Mouse (Mus musculus) 3T3-L1 (cell line): ENCODE results near the gene Ahnak2.
"Not testable (repeated sequence)": the region's sequence is repeated elsewhere in the genome, so short reads cannot be mapped to it uniquely, and the experiment has no call there.

Experiments
- DNase-seq: peaks from one replicate; pipeline ENCODE4 v3.0.0-alpha.2; 2015; ENCODE audit warnings: low read depth, low spot score

Gene Ahnak2

DNA sequence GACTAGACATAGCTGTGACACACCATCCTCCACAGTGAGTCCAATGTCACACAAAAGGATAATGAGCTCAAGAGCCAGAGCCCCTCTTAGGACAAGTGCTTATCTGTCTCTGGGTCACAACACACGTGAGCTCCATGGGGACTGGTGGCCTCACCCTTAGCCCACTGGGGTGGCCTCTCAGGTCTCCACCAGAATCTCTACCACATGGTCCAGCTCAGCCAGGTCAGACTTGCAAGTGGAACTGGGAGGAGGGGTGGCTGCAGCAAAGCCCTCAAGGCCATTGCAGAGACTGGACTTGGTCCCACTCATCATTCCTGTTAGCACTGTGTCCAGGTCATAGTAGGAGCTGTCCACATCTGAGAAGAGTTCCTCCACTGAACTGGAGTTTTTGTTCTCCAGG, 18.8 kb upstream of the Ahnak2 start:
- no peak for DNase-seq

DNA sequence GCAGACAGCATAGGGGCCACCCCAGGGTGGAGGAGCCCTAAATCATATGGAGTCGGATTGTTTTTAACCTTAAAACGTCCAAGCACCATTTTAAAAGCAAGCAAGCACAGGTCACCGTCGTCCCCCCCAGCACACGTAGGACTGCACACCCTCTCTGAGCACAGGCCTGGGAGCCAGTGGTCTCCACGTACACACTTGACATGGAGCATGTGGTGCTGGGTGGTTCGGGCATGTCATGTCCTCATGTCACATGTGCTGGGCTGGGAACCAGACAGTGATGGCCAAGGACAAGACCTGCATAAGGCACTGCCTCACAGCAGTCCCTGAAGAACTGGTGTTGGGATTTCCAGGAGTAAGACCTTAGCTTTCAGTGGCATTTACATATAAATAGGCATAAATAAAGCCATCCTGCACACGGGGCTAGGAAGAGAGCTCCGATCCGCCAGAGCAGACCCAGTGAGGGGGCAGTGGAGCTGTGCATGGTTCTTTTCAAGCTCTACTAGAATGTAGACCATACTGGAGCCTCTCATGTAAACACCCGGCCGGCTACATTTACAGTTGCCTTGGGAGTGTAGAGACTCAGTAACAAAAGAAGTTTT, 18.0 kb upstream of the Ahnak2 start:
- no peak for DNase-seq

DNA sequence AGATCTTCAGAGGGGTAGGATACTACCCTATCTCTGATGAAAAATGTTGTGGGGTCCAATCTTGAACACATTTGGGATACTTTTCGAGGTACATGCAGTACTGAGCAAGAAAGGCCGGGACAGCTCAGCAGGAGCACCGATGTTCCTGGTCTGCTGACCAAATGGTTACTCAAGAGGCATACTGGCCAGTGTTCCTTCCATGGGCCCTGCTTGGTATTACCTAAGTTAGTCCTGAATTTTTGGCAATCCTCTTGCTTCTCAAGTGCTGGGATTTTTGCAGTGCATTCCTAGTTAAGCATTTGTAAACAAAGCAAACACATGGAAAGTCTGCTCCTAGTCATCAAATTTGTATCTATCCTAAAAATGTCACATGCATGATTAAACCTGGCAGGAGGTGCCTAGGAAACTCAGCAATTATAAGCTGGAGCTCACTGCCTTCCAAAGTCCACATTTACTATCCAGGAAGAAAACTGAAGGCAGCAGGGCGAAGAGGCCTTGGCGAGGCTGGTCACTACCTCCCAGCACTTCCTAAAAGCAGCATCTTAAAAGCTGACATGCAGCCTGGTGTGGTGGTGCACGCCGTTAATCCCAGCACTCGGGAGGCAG, 16.7 kb upstream of the Ahnak2 start:
- DNase-seq: no peak

DNA sequence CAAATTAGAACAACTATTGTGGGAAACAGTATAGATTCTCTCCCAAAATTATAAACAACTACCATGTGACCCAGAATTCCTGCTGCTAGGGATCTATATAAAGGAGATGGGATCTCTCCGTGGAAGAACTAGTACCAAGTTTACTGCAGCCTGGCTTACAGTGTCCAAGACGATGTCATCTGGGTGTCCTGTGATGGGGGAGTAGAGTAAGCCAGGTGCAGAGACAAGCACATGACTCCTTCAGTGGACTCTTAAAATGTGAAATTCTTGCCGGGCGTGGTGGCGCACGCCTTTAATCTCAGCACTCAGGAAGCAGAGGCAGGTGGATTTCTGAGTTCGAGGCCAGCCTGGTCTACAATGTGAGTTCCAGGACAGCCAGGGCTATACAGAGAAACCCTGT, 14.4 kb upstream of the Ahnak2 start:
- DNase-seq: not testable (repeated sequence)

DNA sequence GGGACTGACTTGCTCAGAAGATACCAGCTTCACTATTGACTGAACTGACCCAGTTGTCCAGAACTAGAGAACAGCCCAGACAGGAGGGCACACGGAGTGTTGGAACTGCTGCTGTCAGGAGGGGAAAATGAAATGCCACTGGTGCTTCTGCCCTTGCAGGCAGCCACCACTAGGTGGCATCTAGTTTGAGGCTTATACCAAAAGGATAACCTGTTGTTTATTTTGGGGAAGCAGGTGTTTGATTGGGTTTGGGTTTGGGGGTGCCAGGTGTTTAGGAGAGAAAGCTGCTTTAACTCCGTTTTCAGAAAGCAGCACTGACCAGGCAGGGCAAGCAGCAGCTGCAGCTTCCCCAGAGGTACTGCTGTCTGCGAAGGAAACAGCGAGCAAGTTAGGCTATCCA, 13.8 kb upstream of the Ahnak2 start:
- peak; percentile 68 for DNase-seq

DNA sequence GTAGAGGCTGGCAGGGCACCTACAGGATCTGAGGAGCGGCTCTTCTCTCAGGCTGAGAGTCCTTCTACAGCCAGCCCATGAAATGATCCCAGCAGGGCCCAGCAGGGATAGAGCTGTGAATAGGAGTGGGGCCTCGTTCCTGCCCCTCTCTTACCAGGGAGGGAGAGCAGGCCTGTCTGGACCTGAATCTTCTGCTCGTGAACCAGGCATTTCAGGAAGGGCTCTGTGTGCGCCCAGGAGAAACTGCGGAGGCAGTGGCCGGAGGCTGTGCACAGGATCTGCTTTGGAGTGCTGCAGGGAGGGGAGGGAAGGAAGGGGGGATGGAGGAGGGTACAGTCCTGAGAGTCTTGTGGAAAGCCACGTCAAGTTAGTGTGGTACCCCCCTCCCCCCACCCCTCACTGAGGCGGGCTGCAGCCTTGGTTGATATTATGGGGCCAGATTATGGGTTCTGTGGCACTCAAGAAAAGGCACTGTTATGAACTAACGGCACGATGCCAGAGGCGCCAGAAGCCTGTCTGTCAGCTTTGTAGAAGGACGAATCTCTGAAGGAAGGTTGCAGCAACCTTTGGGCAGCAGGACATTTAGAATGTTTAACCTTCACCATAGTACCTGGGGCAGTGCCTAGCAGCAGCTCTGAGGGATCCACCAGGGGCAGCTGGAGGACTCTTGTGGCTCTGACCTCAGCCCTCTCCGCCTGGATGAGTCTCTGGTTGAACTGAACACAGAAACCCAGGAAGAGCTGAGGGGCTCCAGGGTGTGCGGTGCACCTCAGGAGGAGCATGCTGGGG, 12.4 kb upstream of the Ahnak2 start:
- DNase-seq: no peak

DNA sequence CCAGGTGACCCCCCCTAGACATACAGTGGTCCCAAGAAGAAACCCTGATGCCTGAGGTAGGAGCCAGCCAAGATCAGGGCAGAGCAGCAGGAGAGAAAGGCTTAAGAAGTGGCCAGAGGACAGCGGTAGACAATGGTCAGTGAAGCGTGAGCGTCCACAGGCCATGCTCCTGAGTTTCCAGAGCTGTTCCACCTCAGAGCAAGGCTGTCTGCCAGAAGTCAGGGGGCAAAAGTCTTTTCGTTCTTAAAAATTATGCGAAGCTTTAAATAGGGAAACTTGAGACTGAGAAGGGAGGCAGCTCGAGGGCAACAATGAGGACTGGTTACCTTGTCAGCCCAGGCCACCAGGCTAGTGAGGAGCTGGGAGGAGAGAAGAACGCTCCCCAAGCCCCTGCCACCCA, 10.9 kb upstream of the Ahnak2 start:
- no peak for DNase-seq

DNA sequence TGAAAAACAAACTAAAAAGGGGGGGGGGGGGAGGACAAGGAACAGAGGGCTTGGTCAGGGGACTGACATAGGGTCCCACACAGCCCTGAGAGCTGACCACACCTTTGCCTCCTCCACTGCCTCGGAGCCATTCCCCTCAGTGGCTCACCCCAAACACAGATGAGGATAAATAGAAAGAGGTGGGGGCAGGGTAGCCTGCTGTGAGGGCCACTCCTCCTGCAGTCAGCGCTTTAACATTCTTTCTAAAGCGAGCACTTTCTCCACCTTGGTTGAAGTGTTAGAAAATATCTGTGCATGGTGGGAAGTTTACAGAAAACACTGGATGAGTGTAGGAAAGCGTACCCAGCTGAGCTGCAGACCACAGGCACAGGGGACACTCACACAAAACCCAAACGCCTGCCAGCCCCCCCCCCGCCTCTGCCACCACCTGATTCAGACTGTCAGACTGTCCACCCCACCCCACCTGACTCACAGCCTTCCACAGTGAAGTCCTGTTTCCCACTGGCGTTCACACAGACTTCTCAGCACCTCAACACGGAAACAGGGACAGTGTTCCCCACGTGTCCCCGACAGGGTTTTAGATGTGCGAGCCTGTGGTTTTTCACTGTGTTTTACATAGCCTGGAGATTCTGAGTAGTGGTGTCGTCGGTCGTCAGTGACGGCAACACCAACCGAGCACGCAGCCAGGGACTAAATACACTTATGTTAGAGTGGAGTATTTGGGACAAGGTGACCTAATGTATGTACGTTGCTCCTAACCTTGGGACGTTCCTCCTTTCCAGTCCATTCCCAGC, 7.8 kb upstream of the Ahnak2 start:
- DNase-seq: no peak

DNA sequence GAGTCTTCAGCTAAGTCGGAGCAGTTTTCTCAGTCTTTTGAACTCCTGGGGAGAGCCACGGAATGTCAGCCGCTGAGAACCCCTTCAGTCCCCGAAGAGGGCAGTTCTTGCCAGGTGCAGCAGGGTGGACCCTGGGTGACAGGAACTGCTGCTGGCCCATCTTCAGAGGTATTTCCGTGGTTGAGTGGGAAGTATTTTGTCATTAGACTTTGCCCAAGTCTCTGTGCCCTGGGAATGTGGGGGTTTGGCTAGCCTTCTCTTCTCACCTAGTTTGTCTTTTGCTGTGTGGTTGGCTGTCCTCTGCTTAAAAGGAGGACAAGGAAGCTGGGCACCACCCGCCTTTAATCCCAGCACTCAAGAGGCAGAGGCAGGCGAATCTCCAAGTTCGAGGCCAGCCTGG, 7.2 kb upstream of the Ahnak2 start:
- no peak for DNase-seq

DNA sequence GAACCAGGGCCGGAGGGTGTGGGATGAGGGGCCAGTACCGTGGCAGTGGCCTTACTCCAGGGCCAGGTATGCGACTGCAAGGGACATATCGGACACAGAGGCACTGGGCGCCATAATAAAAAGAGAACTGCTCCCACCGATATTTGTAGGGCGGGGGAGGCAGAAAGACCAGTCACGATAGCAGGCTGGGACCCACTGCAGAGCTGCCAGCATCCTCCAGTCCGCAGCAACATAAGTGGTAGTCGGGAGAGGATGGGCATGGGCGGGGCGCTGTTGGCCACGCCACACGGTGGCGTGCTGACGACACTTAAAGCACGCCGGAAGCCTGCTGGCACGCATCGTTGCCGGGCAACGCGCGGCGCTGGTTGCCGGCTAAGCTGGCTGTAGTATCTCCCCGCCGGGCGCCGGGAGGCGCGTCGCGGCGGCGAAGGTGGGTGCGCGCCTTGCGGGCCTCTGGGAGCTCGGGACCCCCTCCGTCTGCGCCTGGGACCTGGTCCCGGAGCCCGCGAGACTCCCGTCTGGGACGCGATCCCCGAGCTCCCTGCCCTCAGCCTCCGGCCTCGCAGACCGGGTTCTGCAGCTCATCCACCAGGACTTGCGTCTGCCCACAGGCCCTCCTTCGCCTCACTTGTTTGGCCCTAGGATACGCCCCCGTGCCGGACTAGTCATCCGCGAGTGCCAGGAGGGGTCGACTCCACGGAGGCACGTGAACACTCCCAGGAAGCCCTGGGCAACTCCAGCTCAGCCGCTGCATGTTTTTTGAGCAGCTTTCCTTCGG, 6.3 kb upstream of the Ahnak2 start, which contains the start of gene Clba1:
Clba1 (plus strand) TSS at position 351 of the 778 bp plus-strand sequence.
- peak; percentile 90 for DNase-seq

DNA sequence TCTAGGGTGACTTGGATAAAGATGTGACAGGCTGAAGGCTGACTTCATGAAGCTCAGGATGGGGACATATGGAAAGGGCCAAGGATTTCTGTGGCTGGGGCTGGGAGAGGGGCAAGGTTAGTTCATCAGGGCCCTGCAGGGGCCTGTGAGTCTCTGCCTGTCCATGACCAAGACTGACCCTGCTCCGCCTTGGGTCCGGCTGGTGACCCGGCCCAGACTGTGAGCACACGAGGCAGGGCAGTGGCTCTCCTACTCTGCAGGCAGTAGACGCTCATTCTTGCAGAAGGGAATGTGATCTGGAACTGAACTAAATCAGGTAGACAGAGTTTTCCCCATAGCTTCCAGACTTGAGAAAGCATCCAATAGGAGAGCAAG, 5.7 kb upstream of the Ahnak2 start:
- DNase-seq: no peak

DNA sequence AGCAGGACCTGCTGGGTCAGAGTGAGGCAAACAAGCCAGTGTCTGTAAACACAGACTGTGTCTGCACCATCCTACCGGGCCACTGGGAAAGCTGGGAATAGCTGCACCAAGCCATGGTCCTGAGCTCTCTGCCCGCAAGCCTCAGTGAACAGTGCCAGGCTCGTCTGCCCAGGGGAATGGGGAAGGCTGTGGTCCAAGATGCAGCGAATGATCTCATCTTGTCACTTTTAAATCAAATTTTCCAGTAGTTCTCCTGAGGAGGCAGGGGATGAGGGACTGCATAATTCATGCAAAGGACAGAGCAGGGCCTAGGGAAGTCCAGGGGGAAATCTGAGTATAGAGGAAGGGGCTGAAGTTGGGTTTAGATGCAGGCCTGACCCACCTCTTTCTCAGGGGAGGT, 5.3 kb upstream of the Ahnak2 start:
- no peak for DNase-seq

DNA sequence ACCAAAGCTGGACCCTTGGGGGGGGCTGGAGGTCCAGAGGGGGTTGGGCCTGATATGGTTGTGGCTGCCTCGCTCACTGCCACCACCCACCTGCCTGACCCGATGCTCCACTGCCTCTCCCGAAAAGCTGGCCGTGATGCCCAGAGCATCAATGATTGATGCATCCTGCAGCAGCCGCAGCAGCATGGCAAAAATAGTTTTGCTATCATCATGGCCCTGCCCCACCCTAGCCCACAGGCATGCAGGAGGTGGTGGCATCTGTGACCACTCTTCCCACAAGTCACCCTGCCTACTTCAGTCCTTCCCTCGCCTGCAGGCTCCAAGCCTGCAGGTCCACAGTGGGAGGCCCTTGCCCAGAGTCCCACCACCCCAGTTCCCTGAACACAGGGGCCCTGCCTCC, 3.6 kb upstream of the Ahnak2 start:
- peak; percentile 65 for DNase-seq

DNA sequence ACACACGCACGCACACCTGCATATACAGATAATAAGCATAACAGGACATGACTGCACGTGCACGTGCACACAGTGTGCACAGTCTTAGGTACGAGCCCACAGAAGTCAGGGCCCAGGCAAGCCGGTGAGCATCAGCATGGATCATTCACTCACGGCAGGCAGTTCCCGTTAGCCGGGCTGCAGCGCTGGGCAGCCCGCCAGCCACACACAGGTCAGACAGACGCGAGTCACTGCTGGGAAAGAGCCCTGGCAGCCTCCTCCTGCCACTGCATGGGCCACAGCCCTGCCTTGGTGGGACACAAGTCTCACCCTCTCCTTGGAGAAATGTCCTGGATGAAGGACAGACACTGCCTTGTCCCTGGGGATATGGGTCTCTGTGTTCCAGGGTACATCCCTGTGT, 1.6 kb upstream of the Ahnak2 start:
- DNase-seq: peak; percentile 63

DNA sequence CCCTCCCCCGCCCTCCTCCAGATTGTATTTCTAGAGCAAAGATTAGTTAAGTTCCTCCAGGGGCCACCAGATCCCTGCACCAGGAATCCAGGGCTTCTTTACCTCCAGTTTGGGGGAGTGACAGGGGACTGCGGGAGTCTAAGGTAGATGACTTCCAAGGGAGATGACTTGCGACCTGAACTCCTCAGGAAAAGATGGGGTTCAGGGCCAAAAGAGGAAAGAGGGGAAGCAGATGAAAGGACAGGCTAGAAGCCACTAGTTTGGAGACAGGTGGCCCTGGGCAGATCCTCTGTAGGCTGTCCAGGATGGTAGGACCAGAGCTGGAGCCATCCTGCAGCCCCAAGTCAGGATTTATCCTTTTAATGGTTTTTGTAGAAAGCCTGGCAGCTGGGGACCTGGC, 460 bp upstream of the Ahnak2 start:
- DNase-seq: no peak

DNA sequence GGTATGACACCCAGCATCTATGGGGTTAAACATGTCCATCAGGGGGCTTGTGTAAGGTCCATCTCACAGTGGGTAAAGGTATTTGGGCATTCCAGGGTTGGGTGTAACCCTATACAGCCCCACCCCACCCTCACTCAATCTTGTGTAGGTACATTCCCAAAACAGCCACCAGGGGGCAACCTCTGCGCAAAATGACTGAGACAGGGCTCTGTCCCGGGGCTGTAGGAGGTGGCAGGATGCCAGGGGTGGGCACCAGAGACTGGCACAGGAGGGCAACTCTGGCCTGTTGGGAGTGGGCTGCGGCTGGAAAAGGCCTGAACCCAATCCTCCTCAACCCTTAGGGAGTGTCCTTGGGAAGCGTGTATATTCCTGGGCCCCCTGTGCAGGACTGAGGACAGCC, 2.0 kb downstream of the Ahnak2 start:
- DNase-seq: peak; percentile 75

DNA sequence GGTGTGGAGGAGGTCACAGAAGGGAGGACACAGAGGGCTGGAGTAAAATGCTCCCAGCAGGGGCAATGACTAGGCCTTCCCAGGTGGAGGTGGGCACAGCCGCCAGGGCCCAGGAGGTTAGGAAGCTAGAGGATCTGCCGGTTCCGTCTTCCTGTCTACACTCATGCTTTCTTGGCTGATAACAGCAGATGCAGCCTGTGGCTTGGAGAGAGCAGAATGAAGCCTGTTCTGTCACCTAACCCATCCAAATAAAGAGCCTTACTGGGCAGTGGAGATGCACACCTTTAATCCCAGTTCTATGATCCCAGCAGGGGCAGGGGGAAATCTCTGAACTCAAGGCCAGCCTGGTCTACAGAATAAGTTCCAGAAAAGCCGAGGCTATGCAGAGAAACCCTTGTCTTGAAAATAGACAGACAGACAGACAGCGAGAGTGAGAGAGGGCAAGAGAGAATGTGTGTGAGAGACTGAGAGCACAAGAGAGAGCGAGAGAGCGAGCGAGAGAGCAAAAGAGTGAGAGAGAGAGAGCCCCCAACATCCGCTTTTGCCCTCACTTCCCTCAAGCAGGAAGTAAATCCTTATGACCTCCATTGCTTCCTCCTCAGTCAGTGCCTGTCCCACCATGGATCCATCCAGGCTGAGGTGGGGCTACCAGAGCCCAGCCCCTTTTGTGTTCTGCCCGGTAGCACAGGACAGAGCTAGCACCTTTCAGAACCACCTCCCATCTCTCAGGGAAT, 3.1 kb downstream of the Ahnak2 start:
- DNase-seq: no peak

DNA sequence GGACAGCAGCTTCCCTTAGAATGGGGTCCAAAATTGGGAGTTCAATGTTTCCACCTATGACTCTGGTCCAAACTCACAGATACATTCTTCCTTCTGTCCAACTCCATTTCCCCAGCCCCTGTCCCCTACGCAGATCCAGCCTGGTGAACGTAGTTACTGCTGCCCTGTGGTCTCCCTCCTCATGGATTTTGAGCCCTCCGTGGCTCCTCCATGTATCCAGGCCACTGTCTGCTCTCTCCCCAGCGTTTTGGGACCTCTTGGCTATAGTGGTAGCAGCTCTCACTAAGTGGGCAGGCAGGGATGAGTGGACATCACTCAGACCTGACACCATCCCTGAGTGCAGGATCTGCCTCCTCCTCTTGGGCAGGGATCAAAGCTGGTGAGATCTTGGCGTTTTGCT, 3.7 kb downstream of the Ahnak2 start:
- no peak for DNase-seq

DNA sequence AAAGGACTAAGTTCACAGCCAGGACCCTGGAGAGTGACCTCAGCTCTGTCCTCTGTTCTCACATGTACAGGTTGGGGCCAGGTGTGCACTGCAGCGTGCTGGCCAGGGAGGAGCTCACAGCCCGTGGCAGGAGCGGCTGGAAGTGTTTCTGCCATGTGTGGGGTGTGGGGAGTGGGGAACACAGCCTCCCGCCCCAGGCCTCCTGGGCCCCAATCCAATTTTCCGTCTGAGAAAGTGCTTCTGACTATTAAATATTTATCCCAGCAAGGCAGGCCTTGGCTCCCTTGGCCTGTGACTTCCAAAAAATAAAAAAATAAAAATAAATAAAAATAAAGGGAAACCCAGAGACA, 4.2 kb downstream of the Ahnak2 start:
- DNase-seq: no peak

DNA sequence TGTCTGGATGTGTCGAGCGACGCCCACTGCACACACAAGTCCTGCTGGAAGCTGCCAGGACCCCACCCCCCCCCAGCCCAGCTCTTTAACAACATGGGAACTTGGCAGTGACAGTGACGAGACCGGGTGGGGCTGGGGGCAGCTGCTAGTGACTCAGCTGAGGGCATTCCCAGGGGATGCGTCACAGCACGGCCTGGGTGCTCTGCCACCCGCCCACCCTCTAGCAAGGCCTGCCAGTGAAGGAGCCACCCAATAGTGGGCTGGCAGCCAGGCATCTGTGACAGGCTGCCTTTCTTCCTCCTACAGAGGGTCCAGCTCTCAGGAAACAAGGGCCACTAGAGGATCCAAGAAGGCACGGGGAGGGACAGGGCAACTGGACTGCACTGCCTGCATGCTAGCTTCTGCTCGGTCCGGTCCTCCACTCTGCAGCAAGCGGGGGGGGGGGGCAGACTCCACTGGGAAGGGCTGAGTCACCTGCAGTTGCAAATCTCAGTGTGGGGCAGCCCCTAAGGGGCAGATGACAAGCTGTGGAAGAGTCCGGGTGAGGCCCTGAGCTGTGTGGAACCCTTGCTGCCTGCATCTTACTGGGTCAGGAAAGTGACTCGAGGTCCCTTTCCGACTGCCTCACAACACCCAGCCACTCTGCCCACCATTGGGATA, 4.7 kb downstream of the Ahnak2 start:
- peak; percentile 85 for DNase-seq
